Comparison of ENCODE assay signal across 9 mouse cellular contexts in genomic region chr10:89532929-89533727, GRCm38 (mm10). TPM values are rescaled to one million over a fixed set of nuclear protein-coding genes. Genes with fewer than 3 reads are reported as not detected.
DNase-seq lines count a peak whose midpoint lies in the region; ATAC-seq and TF ChIP-seq lines count a peak whose summit lies in the region.
"Had no signal": no experiment of that assay in that cellular context is flagged by ENCODE, and none has a peak within 500 bp of the region (broad histone marks: within the 10 kb centered on the region; RNA-seq: fewer than 3 reads in every experiment).

Nr1h4 (minus strand) TSS chr10:89533585.

- no peak for DNase-seq in lung, postnatal 25 days (ENCODE audit: low spot score)
- DNase-seq in cerebellum, adult 11-12 months: peak; percentile 38
- peak; percentile 72 for DNase-seq in heart, postnatal 4 days
- DNase-seq in lung, postnatal 0 days (ENCODE audit: low spot score): peak; percentile 41
- DNase-seq in left cerebral cortex, adult 8-10 months (ENCODE audit: low spot score in 2 of 2): no peak
- no peak for DNase-seq in spleen, postnatal 4 days (ENCODE audit: low spot score in 2 of 2)

- no peak for TF ChIP-seq EP300 in lung, postnatal 0 days (IDR thresholded peaks at IDR 0.05)

- H3K36me3 ChIP-seq in lung, embryonic 16.5 days (ENCODE audit: control insufficient read depth, insufficient read depth, low read length): no peaks in the 10 kb centered on the region
- no peaks in the 10 kb centered on the region for H3K36me3 ChIP-seq in lung, postnatal 0 days (ENCODE audit: insufficient read depth, low read length)

- no peak within 1 kb of the TSS for H3K27ac ChIP-seq in lung, embryonic 16.5 days (ENCODE audit: low read length)
- H3K27ac ChIP-seq in lung, postnatal 0 days (ENCODE audit: low read length): no peak within 1 kb of the TSS

- 37% methylated on average over 17 of the region's 17 CpGs for WGBS in lung, embryonic 16.5 days
- 31% methylated on average over 17 of the region's 17 CpGs for WGBS in lung, postnatal 0 days

- no peak for TF ChIP-seq CTCF in lung, postnatal 0 days (IDR thresholded peaks at IDR 0.05)

- no peaks in the 10 kb centered on the region for H3K27me3 ChIP-seq in lung, embryonic 16.5 days (ENCODE audit: control insufficient read depth, insufficient read depth, low read depth, low read length)
- H3K27me3 ChIP-seq in lung, postnatal 0 days (replicated peaks; ENCODE audit: insufficient read depth, low read length): no peaks in the 10 kb centered on the region

- H3K9me3 ChIP-seq in lung, embryonic 16.5 days (ENCODE audit: control insufficient read depth, low read length): no peaks in the 10 kb centered on the region
- no peaks in the 10 kb centered on the region for H3K9me3 ChIP-seq in lung, postnatal 0 days (ENCODE audit: low read length)

- peak; percentile 73 for ATAC-seq in lung, embryonic 16.5 days (ENCODE audit: low read depth)
- peak; percentile 37 for ATAC-seq in lung, postnatal 0 days
- no peak for ATAC-seq in megakaryocyte progenitor cell, adult 5-6 weeks (replicated peaks; ENCODE audit: poor library complexity)

- peaks cover 16% of the 10 kb centered on the region for H3K4me1 ChIP-seq in lung, embryonic 16.5 days (replicated peaks; ENCODE audit: control insufficient read depth, insufficient read depth, low read length)
- no peaks in the 10 kb centered on the region for H3K4me1 ChIP-seq in lung, postnatal 0 days (ENCODE audit: insufficient read depth, low read depth, low read length)

- 0 out of 2 replicates have a peak within 1 kb of the TSS, but pooled peaks have one; percentile 21 for H3K4me2 ChIP-seq in lung, embryonic 16.5 days (ENCODE audit: low read depth, low read length)
- peak within 1 kb of the TSS; percentile 20; the same call in 1 of the 2 replicates for H3K4me2 ChIP-seq in lung, postnatal 0 days (replicated peaks; ENCODE audit: low read depth, low read length)

- no peak within 1 kb of the TSS for H3K9ac ChIP-seq in lung, embryonic 16.5 days (ENCODE audit: low read length)
- H3K9ac ChIP-seq in lung, postnatal 0 days (replicated peaks; ENCODE audit: low read depth): no peak within 1 kb of the TSS

- H3K4me3 ChIP-seq in lung, embryonic 16.5 days (ENCODE audit: low read length): no peak within 1 kb of the TSS
- no peak within 1 kb of the TSS for H3K4me3 ChIP-seq in lung, postnatal 0 days (ENCODE audit: low read depth, low read length)

RNA-seq across cellular contexts. Expression of gene Nr1h4, which starts in this region (rescaled TPM):
- polyA plus RNA-seq in lung, embryonic 16.5 days (2015; fragmentation: Nextera tagmentation; extraction: Ambion mirVana): 0.16 TPM in 1 of 2 replicates, not detected in the other
- total RNA-seq in heart, postnatal 4 days (2021): 1 to 10 TPM; 1.0 to 1.5 TPM
- 0.07 TPM in 1 of 2 replicates, not detected in the other for polyA plus RNA-seq in lung, postnatal 0 days (2015; fragmentation: Nextera tagmentation; extraction: Ambion mirVana)
- under 1 TPM in 3 of 4 experiments, not detected in 1; 0.16 to 0.30 (median 0.26) TPM for total RNA-seq in left cerebral cortex, adult 8-10 months (2022)
- not detected in 2 replicates for total RNA-seq in megakaryocyte progenitor cell, adult 5-6 weeks (2015)
- total RNA-seq in megakaryocyte progenitor cell, adult 5-6 weeks (2017): not detected in 2 replicates
- total RNA-seq: hematopoietic stem cell, adult 5-6 weeks had no signal

Comparison
In these comparisons a context has a peak if more than half of its experiments do, and no peak if none do; other contexts are left out.
1. Peak in ATAC-seq and H3K4me2 ChIP-seq in lung, embryonic 16.5 days; RNA of the gene not detected or under 1 TPM.
2. Peak in DNase-seq, ATAC-seq and H3K4me2 ChIP-seq in lung, postnatal 0 days; RNA of the gene not detected or under 1 TPM.
3. DNase-seq: peak in cerebellum, adult 11-12 months (single experiment) and heart, postnatal 4 days (single experiment); none in lung, postnatal 25 days (single experiment), left cerebral cortex, adult 8-10 months (0 of 2) and spleen, postnatal 4 days (0 of 2).